Mouse (Mus musculus) thymus, adult 2 months (tissue): Measurements from ENCODE around the gene Epha7. TPM values are rescaled to one million over a fixed set of nuclear protein-coding genes. Genes with fewer than 3 reads are reported as not detected.

Experiments used
- DNase-seq: peaks from one replicate; pipeline ENCODE4 v3.0.0; 2021
- H3K27ac ChIP-seq: fragments of 200-500 bp; 2 replicates; pipeline ENCODE4 v1.5.1; 2012; ENCODE audit warnings: low read length, control low read depth; ENCODE audit not compliant: control insufficient read depth, insufficient read depth
- H3K27me3 ChIP-seq: fragments of 200-500 bp; 2 replicates; pipeline ENCODE4 v1.6.1; 2012; ENCODE audit warnings: mild to moderate bottlenecking, low read length, moderate library complexity, mixed read lengths; ENCODE audit not compliant: control insufficient read depth, insufficient read depth
- H3K36me3 ChIP-seq: fragments of 200-500 bp; 2 replicates; pipeline ENCODE4 v1.6.1; 2012; ENCODE audit warnings: mild to moderate bottlenecking, low read length, moderate library complexity; ENCODE audit not compliant: control insufficient read depth, insufficient read depth
- H3K4me1 ChIP-seq: fragments of 200-500 bp; replicated peaks from 2 replicates; pipeline ENCODE4 v1.6.1; 2012; ENCODE audit warnings: low read length; ENCODE audit not compliant: control insufficient read depth, insufficient read depth
- H3K4me3 ChIP-seq: fragments of 200-500 bp; 2 replicates; pipeline ENCODE4 v1.5.1; 2012; ENCODE audit warnings: mild to moderate bottlenecking, low read length, control low read depth, moderate library complexity; ENCODE audit not compliant: control insufficient read depth, insufficient read depth
- CTCF ChIP-seq: fragments of 200-500 bp; IDR thresholded peaks from 2 replicates; pipeline ENCODE4 v1.5.1; 2012; ENCODE audit warnings: mild to moderate bottlenecking, control low read depth, low read length, moderate library complexity, borderline replicate concordance; ENCODE audit not compliant: control insufficient read depth, poor library complexity, insufficient read depth; ENCODE audit errors: extremely low read depth
- POLR2A ChIP-seq: fragments of 200-500 bp; IDR thresholded peaks from 2 replicates; pipeline ENCODE4 v1.6.1; 2012; ENCODE audit warnings: mild to moderate bottlenecking, low read length, control low read depth, moderate library complexity; ENCODE audit not compliant: control insufficient read depth, poor library complexity, insufficient read depth; ENCODE audit errors: extremely low read depth
- WGBS: fragments of 180-500 bp; shearing (Covaris S2); methylation state at CpG from one replicate; pipeline ENCODE4 v1.1.7; 2018; 5-methylcytosine and 5-hydroxymethylcytosine counted together
- polyA plus RNA-seq: library from polyadenylated mRNA; depleted of rRNA; stranded (reverse); fragments of >200 nt; gene quantifications from 2 replicates; pipeline ENCODE4 v1.2.3, GENCODE M21; 2012

Epha7 gene
- polyA plus RNA-seq, 1 experiment, result 0.16 TPM

DNA sequence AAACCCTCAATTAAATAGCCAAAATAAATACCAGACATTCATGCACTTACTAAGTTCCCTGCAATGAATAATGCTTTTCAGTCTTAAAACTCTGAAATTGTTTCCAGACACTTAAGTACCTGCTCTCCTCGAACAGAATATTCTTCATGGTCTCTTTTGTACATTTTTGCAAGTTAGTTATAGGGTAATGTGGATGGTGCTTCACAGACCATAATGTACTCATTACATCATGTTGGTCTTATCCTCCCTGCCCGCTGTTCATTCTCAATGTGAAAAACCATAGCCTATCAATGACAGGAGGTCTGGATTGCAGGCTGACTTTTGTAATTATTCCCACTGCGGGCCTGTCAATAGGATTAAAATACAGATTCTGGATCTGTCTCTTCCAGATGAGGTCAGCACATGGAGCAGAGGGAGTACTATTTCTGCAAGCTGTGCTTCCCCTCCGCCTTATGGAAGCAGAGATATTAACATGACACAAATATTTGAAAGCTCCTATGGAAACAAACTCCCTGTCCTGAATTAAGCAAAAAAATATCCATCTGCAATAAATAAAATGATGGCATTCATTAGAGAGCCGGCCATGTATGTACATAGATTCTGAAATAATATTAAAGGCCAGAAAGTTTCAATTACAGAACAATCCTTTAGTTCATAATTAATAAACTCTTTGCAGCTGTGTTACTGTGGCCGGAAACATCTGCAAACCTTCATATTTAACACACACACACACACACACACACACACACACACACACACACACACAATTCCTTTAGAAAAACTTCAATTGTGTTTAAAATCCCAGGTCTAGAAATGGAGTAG lies 50.1 kb downstream of the Epha7 start:
- H3K4me1 ChIP-seq, result no peaks in the 10 kb centered on the region
- H3K27ac ChIP-seq, result no peak overlapping the region
- H3K4me3 ChIP-seq, result no peak overlapping the region
- H3K36me3 ChIP-seq, result no peaks in the 10 kb centered on the region
- WGBS, result 91% methylated on average over 6 of the region's 6 CpGs
- no peak for DNase-seq
- TF ChIP-seq CTCF, result no peak
- no peak for TF ChIP-seq POLR2A
- H3K27me3 ChIP-seq, result no peaks in the 10 kb centered on the region

DNA sequence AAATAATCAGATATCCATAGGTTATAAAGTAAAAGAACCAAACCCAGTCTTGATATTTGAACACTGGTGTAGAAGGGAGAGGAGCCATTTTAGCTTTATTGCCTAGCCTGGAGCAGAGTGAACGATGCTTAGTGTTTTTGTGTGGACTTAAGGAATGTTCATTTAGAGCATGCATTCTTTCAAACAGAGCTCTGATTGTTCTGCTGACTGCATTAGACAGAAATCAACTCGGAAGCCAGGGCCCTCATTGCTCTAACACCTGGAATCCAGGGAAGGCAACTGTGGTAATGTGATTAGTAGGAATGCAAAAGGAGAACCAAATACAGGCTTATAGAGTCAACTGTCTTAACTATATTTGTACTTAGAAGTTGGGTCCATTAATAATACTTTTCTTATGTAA lies 53.5 kb downstream of the Epha7 start:
- H3K27ac ChIP-seq, result no peak overlapping the region
- no peaks in the 10 kb centered on the region for H3K36me3 ChIP-seq
- H3K4me1 ChIP-seq, result no peaks in the 10 kb centered on the region
- TF ChIP-seq POLR2A, result no peak
- TF ChIP-seq CTCF, result no peak
- 87% methylated on average over 2 of the region's 2 CpGs for WGBS
- H3K4me3 ChIP-seq, result no peak overlapping the region
- DNase-seq, result no peak
- H3K27me3 ChIP-seq, result no peaks in the 10 kb centered on the region

GRCm38 (mm10) chr4:28871615-28872014 lies 58.7 kb downstream of the Epha7 start:
- no peak for TF ChIP-seq CTCF
- TF ChIP-seq POLR2A, result no peak
- no peaks in the 10 kb centered on the region for H3K36me3 ChIP-seq
- H3K27me3 ChIP-seq, result no peaks in the 10 kb centered on the region
- WGBS, result 95% methylated on average over 11 of the region's 11 CpGs
- H3K27ac ChIP-seq, result no peak overlapping the region
- no peak for DNase-seq
- H3K4me3 ChIP-seq, result no peak overlapping the region
- H3K4me1 ChIP-seq, result no peaks in the 10 kb centered on the region

- 91% methylated on average over 5 of the region's 5 CpGs for WGBS
- H3K36me3 ChIP-seq, result no peaks in the 10 kb centered on the region
- H3K27ac ChIP-seq, result no peak overlapping the region
- no peak for DNase-seq
- no peaks in the 10 kb centered on the region for H3K27me3 ChIP-seq
- no peak overlapping the region for H3K4me3 ChIP-seq
- TF ChIP-seq POLR2A (no peak), CTCF (no peak)
- no peaks in the 10 kb centered on the region for H3K4me1 ChIP-seq
These were observed 68.5 kb downstream of the Epha7 start for GRCm38 (mm10) chr4:28881271-28882044.

DNA sequence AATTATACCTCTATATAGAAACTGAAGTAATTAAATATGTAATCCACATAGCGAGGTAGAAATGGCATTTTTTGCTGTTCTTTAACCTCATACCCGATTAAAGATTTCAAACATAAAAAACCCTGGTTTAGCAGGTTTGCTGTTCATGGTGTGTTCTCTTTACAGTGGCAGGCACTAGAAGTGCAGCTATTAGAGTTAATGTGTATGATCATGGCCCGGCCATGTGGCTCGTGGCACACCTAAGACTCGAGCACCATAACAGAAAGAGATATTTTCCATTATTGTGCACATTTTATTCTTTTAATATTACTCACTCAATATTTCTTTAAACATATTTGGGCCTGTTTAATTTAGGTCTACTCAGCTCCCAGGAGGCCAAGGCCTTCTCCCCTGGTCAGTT lies 76.7 kb downstream of the Epha7 start:
- 92% methylated on average over 5 of the region's 5 CpGs for WGBS

GRCm38 (mm10) chr4:28890102-28890501 lies 77.2 kb downstream of the Epha7 start:
- no peaks in the 10 kb centered on the region for H3K27me3 ChIP-seq
- no peaks in the 10 kb centered on the region for H3K4me1 ChIP-seq
- 83% methylated on average over 3 of the region's 3 CpGs for WGBS
- H3K36me3 ChIP-seq, result no peaks in the 10 kb centered on the region
- no peak overlapping the region for H3K4me3 ChIP-seq
- no peak overlapping the region for H3K27ac ChIP-seq
- DNase-seq, result no peak
- no peak for TF ChIP-seq POLR2A

More for the DNA sequence above, 76.7 kb downstream of the Epha7 start:
- no peak for TF ChIP-seq POLR2A
- TF ChIP-seq CTCF, result no peak
- Histone ChIP-seq H3K36me3 (no peaks in the 10 kb centered on the region), H3K4me1 (no peaks in the 10 kb centered on the region), H3K27ac (no peak overlapping the region), H3K4me3 (no peak overlapping the region), H3K27me3 (no peaks in the 10 kb centered on the region)
- no peak for DNase-seq
